Mouse (Mus musculus) limb, embryonic 13.5 days (tissue): ENCODE measurements at regions not wholly inside any gene's neighbourhood (a gene's known extent, or its start where the extent isn't known, plus 50 kb on each side); places are given as distances from the start of the nearest gene placed in this dataset.

Source experiments
- ATAC-seq: fragments of 200-750 bp; cut with Nextera tagmentation; 2 replicates; pipeline ENCODE4 v1.8.0; 2017; ENCODE audit warnings: low read depth, moderate number of reproducible peaks, moderate TSS enrichment; ENCODE audit not compliant: low FRiP score
- H3K27ac ChIP-seq: fragments of 300-500 bp; sonication (generic); 2 replicates; pipeline ENCODE4 v1.5.1; 2015; ENCODE audit warnings: inconsistent platforms, mild to moderate bottlenecking, moderate library complexity
- H3K27me3 ChIP-seq: fragments of 300-500 bp; sonication (generic); 2 replicates; pipeline ENCODE4 v1.6.1; 2015; ENCODE audit warnings: mild to moderate bottlenecking, inconsistent platforms
- H3K36me3 ChIP-seq: fragments of 300-500 bp; sonication (generic); 2 replicates; pipeline ENCODE4 v1.6.1; 2015; ENCODE audit warnings: inconsistent platforms, mild to moderate bottlenecking, moderate library complexity
- H3K4me1 ChIP-seq: fragments of 300-500 bp; sonication (generic); 2 replicates; pipeline ENCODE4 v1.6.1; 2015; ENCODE audit warnings: inconsistent platforms
- H3K4me2 ChIP-seq: fragments of 300-500 bp; sonication (generic); replicated peaks from 2 replicates; pipeline ENCODE4 v1.6.1; 2015; ENCODE audit warnings: inconsistent platforms, mild to moderate bottlenecking, moderate library complexity
- H3K4me3 ChIP-seq: fragments of 300-500 bp; sonication (generic); 2 replicates; pipeline ENCODE4 v1.5.1; 2015; ENCODE audit warnings: moderate library complexity, mild to moderate bottlenecking, inconsistent platforms
- H3K9ac ChIP-seq: fragments of 300-500 bp; sonication (generic); 2 replicates; pipeline ENCODE4 v1.6.1; 2015; ENCODE audit warnings: mild to moderate bottlenecking, inconsistent platforms
- H3K9me3 ChIP-seq: fragments of 300-500 bp; sonication (generic); 2 replicates; pipeline ENCODE4 v1.6.1; 2016; ENCODE audit warnings: inconsistent platforms
- WGBS: fragments of 180-500 bp; shearing (Covaris S2); methylation state at CpG from one replicate; pipeline ENCODE4 v1.1.7; 2015; 5-methylcytosine and 5-hydroxymethylcytosine counted together

DNA sequence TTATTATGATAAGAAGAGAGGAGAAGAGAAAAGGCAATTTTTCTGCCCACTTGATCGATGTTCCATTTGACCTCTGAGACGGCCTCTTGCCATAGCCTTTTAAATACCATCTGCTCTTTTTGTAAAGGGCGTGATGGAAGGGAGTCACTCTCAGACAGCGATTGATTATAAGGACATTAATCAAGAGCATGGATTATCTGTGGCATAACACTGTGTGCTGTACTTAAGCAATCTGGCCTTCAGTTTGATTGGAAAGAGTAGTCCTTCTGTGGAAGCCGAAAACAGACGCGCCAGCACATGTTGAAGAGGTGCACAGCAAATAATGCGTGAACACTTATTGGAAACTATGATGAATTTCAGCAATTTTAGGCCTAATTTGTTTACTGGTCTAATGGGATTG, 685.4 kb upstream of the Robo1 start:
- H3K4me3 ChIP-seq = no peak overlapping the region
- H3K9me3 ChIP-seq = no peaks in the 10 kb centered on the region
- H3K9ac ChIP-seq = no peak overlapping the region
- 84% methylated on average over 8 of the region's 8 CpGs for WGBS
- H3K27ac ChIP-seq = no peak overlapping the region
- H3K4me2 ChIP-seq = no peak overlapping the region
- no peaks in the 10 kb centered on the region for H3K27me3 ChIP-seq
- no peaks in the 10 kb centered on the region for H3K4me1 ChIP-seq
- no peaks in the 10 kb centered on the region for H3K36me3 ChIP-seq
- ATAC-seq = no peak

DNA sequence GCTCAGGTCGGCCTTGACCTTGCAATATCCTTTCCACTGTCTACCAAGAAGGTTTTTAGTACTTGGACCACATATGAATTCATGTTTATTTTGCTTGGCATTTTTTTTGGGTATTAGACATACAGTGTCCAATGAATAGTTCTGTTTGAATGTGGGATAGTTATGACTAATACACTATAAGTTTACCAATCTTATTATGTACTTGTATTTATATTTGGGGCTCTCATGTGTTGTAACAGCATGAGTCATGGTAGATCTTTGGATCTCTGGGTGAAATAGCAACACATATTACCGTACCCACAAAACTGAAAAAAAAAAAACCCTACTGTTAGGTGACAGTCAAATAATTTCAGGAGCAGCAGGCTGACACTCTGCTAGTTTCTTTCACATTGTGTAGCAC, 667.7 kb upstream of the Robo1 start:
- no peak overlapping the region for H3K4me3 ChIP-seq
- no peaks in the 10 kb centered on the region for H3K27me3 ChIP-seq
- WGBS = 79% methylated on average over 2 of the region's 2 CpGs
- no peaks in the 10 kb centered on the region for H3K4me1 ChIP-seq
- no peak overlapping the region for H3K27ac ChIP-seq
- H3K9me3 ChIP-seq = no peaks in the 10 kb centered on the region
- no peaks in the 10 kb centered on the region for H3K36me3 ChIP-seq
- ATAC-seq = no peak
- H3K9ac ChIP-seq = no peak overlapping the region
- no peak overlapping the region for H3K4me2 ChIP-seq

DNA sequence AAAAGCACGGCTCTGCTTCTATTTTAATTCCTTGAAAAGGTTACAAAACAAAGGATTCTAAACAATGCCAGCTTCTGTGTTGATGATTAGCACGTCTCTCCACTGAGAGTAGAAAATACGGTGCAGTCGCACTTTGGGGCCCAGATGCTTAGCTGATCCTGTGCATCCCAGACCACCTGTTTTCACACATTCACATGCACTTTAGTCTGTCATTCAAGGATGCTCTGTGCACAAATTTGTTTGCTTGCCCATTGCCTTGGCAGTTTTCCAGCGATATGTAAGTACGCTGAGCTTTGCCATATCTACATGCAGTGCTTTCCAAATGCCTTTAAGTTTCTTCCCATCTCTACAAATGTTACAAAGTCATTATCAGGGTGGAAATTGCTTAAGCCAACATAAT, 664.9 kb upstream of the Robo1 start:
- Histone ChIP-seq H3K4me2 (no peak overlapping the region), H3K9me3 (no peaks in the 10 kb centered on the region), H3K27ac (no peak overlapping the region), H3K4me1 (no peaks in the 10 kb centered on the region), H3K9ac (no peak overlapping the region), H3K27me3 (no peaks in the 10 kb centered on the region), H3K4me3 (no peak overlapping the region), H3K36me3 (no peaks in the 10 kb centered on the region)
- ATAC-seq = no peak
- 77% methylated on average over 6 of the region's 6 CpGs for WGBS

DNA sequence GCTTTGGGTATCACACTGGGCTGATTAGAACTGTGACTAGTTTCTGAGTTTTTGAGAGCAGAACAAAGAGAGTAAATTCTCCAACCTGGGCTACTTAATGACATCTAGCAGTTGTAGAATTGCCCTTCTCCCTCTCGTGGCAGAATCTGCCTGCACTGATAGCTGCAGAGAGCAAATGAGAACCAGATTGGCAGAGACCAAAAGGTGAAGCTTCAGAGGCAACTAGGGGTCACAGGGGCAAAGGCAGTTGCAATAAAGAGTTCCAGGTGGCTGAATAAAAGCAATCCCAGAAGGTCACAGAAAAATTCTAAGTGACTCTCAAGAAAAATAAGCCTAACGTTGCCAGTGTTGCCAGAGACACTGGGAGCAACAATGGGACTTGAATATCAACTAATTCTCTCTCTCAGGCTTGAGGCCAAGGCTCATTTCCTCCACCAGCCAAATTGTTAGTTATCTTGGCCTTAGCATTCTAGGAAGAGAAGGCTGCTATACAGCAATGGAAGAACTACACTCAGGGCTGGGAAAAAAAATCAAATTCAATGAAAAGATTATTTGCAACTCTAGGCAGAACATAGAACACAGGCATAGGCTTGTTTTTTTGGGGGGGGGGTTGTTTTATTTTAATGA, 629.9 kb upstream of the Robo1 start:
- Histone ChIP-seq H3K27me3 (no peaks in the 10 kb centered on the region), H3K9ac (no peak overlapping the region), H3K4me3 (no peak overlapping the region), H3K36me3 (no peaks in the 10 kb centered on the region), H3K27ac (no peak overlapping the region), H3K4me1 (no peaks in the 10 kb centered on the region), H3K4me2 (no peak overlapping the region), H3K9me3 (no peaks in the 10 kb centered on the region)
- WGBS = 4% methylated on average over 2 of the region's 2 CpGs
- ATAC-seq = no peak

DNA sequence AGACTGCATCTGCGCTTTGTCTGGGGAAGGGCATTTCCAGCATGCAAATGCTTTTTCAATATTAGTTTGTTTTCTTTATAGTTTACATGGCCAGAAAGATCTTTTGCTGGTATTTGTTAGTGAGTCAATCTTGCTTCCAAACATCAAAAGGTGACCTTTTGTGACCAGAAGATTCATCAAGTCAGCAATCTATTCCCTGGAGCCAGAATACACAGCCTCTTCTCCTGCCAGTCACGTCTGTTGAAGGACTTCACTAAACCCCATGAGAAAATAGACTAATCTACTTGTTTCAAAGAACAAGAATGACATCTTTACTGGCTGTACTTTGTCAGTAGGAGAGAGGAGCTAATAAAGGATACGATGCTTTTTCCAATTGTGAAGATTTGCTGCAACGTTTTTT, 614.6 kb upstream of the Robo1 start:
- 24% methylated on average over 4 of the region's 4 CpGs for WGBS
- ATAC-seq = no peak
- H3K4me1 ChIP-seq = no peaks in the 10 kb centered on the region
- H3K27ac ChIP-seq = no peak overlapping the region
- H3K4me3 ChIP-seq = no peak overlapping the region
- H3K4me2 ChIP-seq = no peak overlapping the region
- no peaks in the 10 kb centered on the region for H3K9me3 ChIP-seq
- no peaks in the 10 kb centered on the region for H3K27me3 ChIP-seq
- H3K9ac ChIP-seq = no peak overlapping the region
- no peaks in the 10 kb centered on the region for H3K36me3 ChIP-seq

DNA sequence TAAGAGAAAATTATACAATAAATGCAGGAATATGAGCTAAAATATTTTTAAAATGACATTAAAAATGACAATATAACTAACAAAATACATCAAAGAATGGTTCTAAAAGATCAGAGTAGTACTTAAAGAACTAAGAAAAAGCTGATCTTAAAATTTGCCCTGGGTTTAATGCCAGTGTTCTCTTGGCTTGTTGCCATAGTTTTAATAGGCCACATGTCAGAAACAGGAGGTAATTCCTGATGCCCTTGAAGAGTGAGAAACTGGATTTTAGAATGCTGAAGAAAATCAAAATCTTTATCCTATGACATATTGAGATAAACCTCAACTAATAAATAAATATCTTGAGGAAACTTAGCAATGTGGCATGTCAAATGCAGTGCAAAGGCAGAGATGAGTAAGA, 602.3 kb upstream of the Robo1 start:
- H3K9ac ChIP-seq = no peak overlapping the region
- H3K4me3 ChIP-seq = no peak overlapping the region
- no peaks in the 10 kb centered on the region for H3K4me1 ChIP-seq
- no peaks in the 10 kb centered on the region for H3K9me3 ChIP-seq
- H3K4me2 ChIP-seq = no peak overlapping the region
- H3K36me3 ChIP-seq = no peaks in the 10 kb centered on the region
- H3K27me3 ChIP-seq = no peaks in the 10 kb centered on the region
- no peak overlapping the region for H3K27ac ChIP-seq
- no peak for ATAC-seq

DNA sequence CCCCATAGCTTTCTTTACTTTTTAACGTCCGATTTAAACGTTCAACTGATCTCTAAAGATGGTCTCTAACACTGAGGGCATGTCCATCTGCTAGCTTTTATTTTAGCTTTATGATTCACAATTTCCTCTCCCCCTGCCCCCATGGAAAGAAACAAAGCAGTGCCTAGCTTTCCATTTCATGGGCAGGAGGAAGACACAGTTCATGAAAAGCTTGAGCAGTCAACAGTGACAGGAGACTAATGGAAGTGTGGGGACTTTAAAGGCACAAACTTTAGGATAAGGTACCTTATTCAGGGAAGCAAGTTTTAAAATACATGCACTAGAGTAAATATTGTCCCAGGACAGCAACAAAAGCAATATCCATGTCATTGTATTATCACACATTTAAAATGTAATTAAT, 598.4 kb upstream of the Robo1 start:
- Histone ChIP-seq H3K27ac (no peak overlapping the region), H3K4me2 (no peak overlapping the region), H3K9ac (no peak overlapping the region), H3K4me1 (no peaks in the 10 kb centered on the region), H3K4me3 (no peak overlapping the region), H3K27me3 (no peaks in the 10 kb centered on the region), H3K36me3 (no peaks in the 10 kb centered on the region), H3K9me3 (no peaks in the 10 kb centered on the region)
- ATAC-seq = no peak
- WGBS = 92% methylated on average over 3 of the region's 3 CpGs

DNA sequence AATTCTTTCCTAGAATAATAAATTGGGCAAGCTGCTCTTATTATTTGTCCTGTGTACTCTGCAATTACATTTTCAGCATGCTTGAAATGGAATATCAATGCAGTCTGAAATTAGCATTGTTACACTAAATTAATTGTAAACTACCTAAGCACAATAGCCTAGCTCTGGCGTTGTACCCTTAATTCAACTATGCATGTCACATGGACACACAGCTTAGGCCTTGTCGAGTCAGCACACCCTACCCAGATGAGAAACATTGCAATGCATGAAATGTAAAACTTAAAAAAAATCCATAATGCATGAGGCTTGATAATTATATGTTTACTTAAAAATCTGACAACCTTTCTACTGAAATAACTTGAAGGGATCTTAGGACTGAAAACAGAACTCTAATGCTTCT, 596.2 kb upstream of the Robo1 start:
- H3K9me3 ChIP-seq = no peaks in the 10 kb centered on the region
- WGBS = 79% methylated on average over 2 of the region's 2 CpGs
- H3K4me1 ChIP-seq = no peaks in the 10 kb centered on the region
- H3K4me3 ChIP-seq = no peak overlapping the region
- no peaks in the 10 kb centered on the region for H3K27me3 ChIP-seq
- no peak overlapping the region for H3K9ac ChIP-seq
- ATAC-seq = no peak
- H3K36me3 ChIP-seq = no peaks in the 10 kb centered on the region
- H3K4me2 ChIP-seq = no peak overlapping the region
- H3K27ac ChIP-seq = no peak overlapping the region

DNA sequence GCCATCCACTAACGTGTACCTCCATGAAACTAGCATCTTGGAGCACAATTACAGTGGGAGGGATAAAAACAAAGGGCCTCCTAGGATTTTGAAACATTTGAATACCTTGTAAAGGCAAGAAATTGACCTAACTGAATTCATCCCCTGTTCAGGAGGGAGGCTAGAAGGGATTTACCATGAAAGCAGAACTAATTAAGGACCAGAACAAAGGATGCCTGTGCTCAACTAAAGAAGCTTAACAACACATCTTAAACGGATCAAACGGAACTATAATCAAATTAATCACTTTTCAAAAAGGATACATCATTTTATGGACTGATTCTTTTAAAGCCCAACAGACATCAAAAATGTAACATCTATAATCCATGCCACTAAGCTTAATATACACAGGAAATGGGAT, 590.9 kb upstream of the Robo1 start:
- Histone ChIP-seq H3K4me3 (no peak overlapping the region), H3K4me2 (no peak overlapping the region), H3K27ac (no peak overlapping the region), H3K9ac (no peak overlapping the region), H3K27me3 (no peaks in the 10 kb centered on the region), H3K4me1 (no peaks in the 10 kb centered on the region), H3K36me3 (no peaks in the 10 kb centered on the region), H3K9me3 (no peaks in the 10 kb centered on the region)
- no peak for ATAC-seq
- WGBS = 57% methylated on average over 3 of the region's 3 CpGs

DNA sequence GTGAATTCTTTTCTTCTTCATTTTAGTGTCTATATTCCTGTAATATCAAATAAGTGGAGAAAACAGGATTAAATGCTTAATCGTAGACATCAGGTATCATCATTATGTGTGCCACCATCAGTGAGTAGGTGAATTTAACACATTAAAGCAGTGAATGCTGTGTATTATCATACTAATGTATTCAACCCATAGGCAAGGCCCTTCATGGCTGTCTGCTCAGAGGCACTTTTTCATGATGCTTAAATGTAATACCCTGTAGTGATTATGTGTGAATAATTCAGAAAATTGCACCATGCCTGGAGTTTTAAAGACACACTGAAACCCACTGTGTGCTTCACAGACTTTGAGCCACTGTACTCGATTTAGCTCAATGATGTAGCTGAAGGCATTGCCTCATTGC, 583.2 kb upstream of the Robo1 start:
- ATAC-seq = no peak
- Histone ChIP-seq H3K9me3 (no peaks in the 10 kb centered on the region), H3K27ac (no peak overlapping the region), H3K9ac (no peak overlapping the region), H3K4me1 (no peaks in the 10 kb centered on the region), H3K36me3 (no peaks in the 10 kb centered on the region), H3K27me3 (no peaks in the 10 kb centered on the region), H3K4me2 (no peak overlapping the region), H3K4me3 (no peak overlapping the region)
- WGBS = 88% methylated on average over 2 of the region's 2 CpGs

DNA sequence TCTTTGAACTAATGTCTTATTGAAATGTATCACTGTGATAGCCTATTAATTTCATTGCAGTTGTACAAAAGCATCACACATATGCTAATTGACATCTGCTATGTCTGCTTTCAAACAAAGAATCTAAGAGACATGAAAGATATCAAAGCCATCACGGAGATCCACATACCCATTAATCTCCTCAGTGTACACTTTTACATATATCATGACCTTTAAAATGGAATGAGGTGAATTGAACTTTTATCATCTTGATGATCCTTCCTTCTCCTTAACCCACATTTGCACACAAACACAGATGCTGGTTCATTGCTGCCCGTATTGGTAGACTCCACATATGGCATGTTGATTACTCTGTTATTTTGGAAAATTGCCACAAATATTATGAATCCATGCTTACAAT, 570.2 kb upstream of the Robo1 start:
- Histone ChIP-seq H3K4me1 (no peaks in the 10 kb centered on the region), H3K9me3 (no peaks in the 10 kb centered on the region), H3K27me3 (no peaks in the 10 kb centered on the region), H3K27ac (no peak overlapping the region), H3K36me3 (no peaks in the 10 kb centered on the region), H3K9ac (no peak overlapping the region), H3K4me2 (no peak overlapping the region), H3K4me3 (no peak overlapping the region)
- WGBS = 83% methylated on average over 2 of the region's 2 CpGs
- no peak for ATAC-seq

DNA sequence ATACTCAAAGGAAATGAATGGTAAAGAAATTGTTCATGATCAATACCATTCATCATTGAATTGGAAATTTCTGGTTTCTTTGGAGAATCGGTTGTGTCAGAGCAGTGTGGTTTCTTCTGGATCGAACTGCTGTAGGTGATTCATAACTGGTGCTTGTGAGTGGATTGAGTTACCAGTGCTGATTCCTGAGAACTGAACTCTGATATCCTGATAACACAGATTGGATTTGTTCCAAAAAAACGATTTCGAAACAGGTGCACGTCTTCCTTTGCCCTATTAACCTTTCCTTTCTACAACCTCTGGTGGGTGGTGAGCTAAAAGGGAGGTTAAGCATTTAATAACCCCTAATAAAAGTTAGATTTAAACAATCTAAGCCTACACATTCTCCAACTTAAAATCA, 569.0 kb upstream of the Robo1 start:
- Histone ChIP-seq H3K4me2 (no peak overlapping the region), H3K27me3 (no peaks in the 10 kb centered on the region), H3K4me1 (no peaks in the 10 kb centered on the region), H3K9ac (no peak overlapping the region), H3K9me3 (no peaks in the 10 kb centered on the region), H3K36me3 (no peaks in the 10 kb centered on the region), H3K4me3 (no peak overlapping the region), H3K27ac (no peak overlapping the region)
- 85% methylated on average over 5 of the region's 5 CpGs for WGBS
- ATAC-seq = no peak

DNA sequence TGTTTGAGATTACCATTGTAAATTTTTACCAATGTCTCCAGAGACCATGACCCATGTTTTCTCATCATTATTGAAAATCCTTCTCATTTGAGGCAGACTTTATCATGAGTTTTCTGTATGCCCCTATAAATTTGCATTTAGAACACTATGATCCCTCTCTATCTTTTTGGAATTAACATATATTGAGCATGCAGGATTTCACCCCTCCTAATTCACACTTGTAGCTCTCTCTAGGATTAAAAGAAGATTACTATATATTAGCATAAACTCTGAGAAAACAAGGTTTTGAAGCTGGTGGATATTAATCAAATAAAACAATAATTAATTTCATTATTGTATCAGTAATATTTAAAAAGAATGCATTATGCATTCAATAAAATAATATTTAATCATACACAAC, 527.2 kb upstream of the Robo1 start:
- no peaks in the 10 kb centered on the region for H3K9me3 ChIP-seq
- H3K36me3 ChIP-seq = no peaks in the 10 kb centered on the region
- no peaks in the 10 kb centered on the region for H3K27me3 ChIP-seq
- no peaks in the 10 kb centered on the region for H3K4me1 ChIP-seq
- no peak overlapping the region for H3K27ac ChIP-seq
- no peak overlapping the region for H3K4me2 ChIP-seq
- H3K9ac ChIP-seq = no peak overlapping the region
- ATAC-seq = no peak
- H3K4me3 ChIP-seq = no peak overlapping the region
